Mouse (Mus musculus) limb, embryonic 13.5 days (tissue): ENCODE data around the gene Cenpm. TPM values are rescaled to one million over a fixed set of nuclear protein-coding genes. Genes with fewer than 3 reads are reported as not detected.
A peak's percentile ranks its signal among the peaks of the same experiment; 100 is the strongest.

Experiments
- microRNA counts: library from miRNA; unstranded; fragments of <30 nt; microRNA quantifications from one replicate; lab custom pipeline; 2016
- microRNA-seq: library from miRNA; unstranded; fragments of <30 nt; microRNA quantifications from one replicate; pipeline ENCODE4, GENCODE M21; 2016
- polyA plus RNA-seq: library from polyadenylated mRNA; unstranded; fragments of >200 nt; fragmentation: Nextera tagmentation; extraction: Ambion mirVana; gene quantifications from 2 replicates; pipeline ENCODE4 v1.2.1, GENCODE M21; 2015

Cenpm gene
- polyA plus RNA-seq, 1 experiment from 2014 or later = 62.6 TPM

MicroRNAs within 50 kb of the gene (microRNA counts, 519-probe panel; counts per million panel counts)
- microRNA mmu-miR-33 (lab: Ali Mortazavi, UCI) = 2,500 counts per million, percentile 35 among the panel's probes with 10 or more counts

Small RNA genes lying within 50 kb of the gene (microRNA-seq; reads per million reads assigned to microRNA genes)
- 72.8 reads per million, percentile 48 among the genes with 10 or more reads in this experiment for gene Mir33

Other genes starting within 250 kb of the Cenpm start
- gene Desi1, start 210.9 kb downstream of the Cenpm start, polyA plus RNA-seq = 26.6 and 26.9 TPM in 2 replicates
- 294 and 308 TPM in 2 replicates for gene Snu13, start 197.2 kb downstream of the Cenpm start, polyA plus RNA-seq
- gene 4930407I10Rik, start 185.6 kb downstream of the Cenpm start, polyA plus RNA-seq = 0.03 TPM in 1 of 2 replicates, not detected in the other
- 0.11 and 0.17 TPM in 2 replicates for gene Mei1, start 174.8 kb downstream of the Cenpm start, polyA plus RNA-seq
- 27.6 and 30.3 TPM in 2 replicates for gene Ccdc134, start 116.8 kb downstream of the Cenpm start, polyA plus RNA-seq
- 168 and 173 TPM in 2 replicates for gene Srebf2, start 97.6 kb downstream of the Cenpm start, polyA plus RNA-seq
- gene Shisa8, start 31.9 kb downstream of the Cenpm start, polyA plus RNA-seq = 0.15 and 0.34 TPM in 2 replicates
- gene Tnfrsf13c, start 20.4 kb downstream of the Cenpm start, polyA plus RNA-seq = 0.13 and 0.15 TPM in 2 replicates
- not detected in 2 replicates for gene 1500009C09Rik, start 7.6 kb upstream of the Cenpm start, polyA plus RNA-seq
- gene Sept3, start 30.1 kb upstream of the Cenpm start, polyA plus RNA-seq = 25.6 and 26.1 TPM in 2 replicates
- not detected in 2 replicates for gene Wbp2nl, start 54.2 kb upstream of the Cenpm start, polyA plus RNA-seq
- gene Naga, start 94.2 kb upstream of the Cenpm start, polyA plus RNA-seq = 45.5 and 48.1 TPM in 2 replicates
- 17.9 and 18.6 TPM in 2 replicates for gene Pheta2, start 94.2 kb upstream of the Cenpm start, polyA plus RNA-seq
- 239 and 258 TPM in 2 replicates for gene Smdt1, start 94.2 kb upstream of the Cenpm start, polyA plus RNA-seq
- gene Ndufa6, start 109.6 kb upstream of the Cenpm start, polyA plus RNA-seq = 294 and 300 TPM in 2 replicates
- 7.3 and 9.5 TPM in 2 replicates for gene Cyp2d22, start 135.5 kb upstream of the Cenpm start, polyA plus RNA-seq
- not detected in 2 replicates for gene Cyp2d11, start 149.3 kb upstream of the Cenpm start, polyA plus RNA-seq
- 0.15 TPM in 1 of 2 replicates, not detected in the other for gene Cyp2d10, start 162.4 kb upstream of the Cenpm start, polyA plus RNA-seq
- not detected in 2 replicates for gene Cyp2d9, start 188.7 kb upstream of the Cenpm start, polyA plus RNA-seq